Mouse (Mus musculus) embryonic facial prominence, embryonic 10.5 days (tissue): ENCODE results near the gene Srsf12. TPM values are rescaled to one million over a fixed set of nuclear protein-coding genes. Genes with fewer than 3 reads are reported as not detected.

Source experiments
- DNase-seq: peaks from one replicate; pipeline ENCODE4 v3.0.0-alpha.2; 2017; ENCODE audit warnings: low spot score
- H3K27ac ChIP-seq: fragments of 300-500 bp; sonication (generic); replicated peaks from 2 replicates; pipeline ENCODE4 v1.5.1; 2016; ENCODE audit warnings: mild to moderate bottlenecking
- H3K27me3 ChIP-seq: fragments of 300-500 bp; sonication (generic); replicated peaks from 2 replicates; pipeline ENCODE4 v1.6.1; 2016; ENCODE audit warnings: low read depth, mild to moderate bottlenecking; ENCODE audit not compliant: poor library complexity, severe bottlenecking
- H3K36me3 ChIP-seq: fragments of 300-500 bp; sonication (generic); replicated peaks from 2 replicates; pipeline ENCODE4 v1.6.1; 2016; ENCODE audit warnings: mild to moderate bottlenecking, moderate library complexity
- H3K4me1 ChIP-seq: fragments of 300-500 bp; sonication (generic); 2 replicates; pipeline ENCODE4 v1.6.1; 2016
- H3K4me3 ChIP-seq: fragments of 300-500 bp; sonication (generic); 2 replicates; pipeline ENCODE4 v1.5.1; 2016; ENCODE audit warnings: mild to moderate bottlenecking, moderate library complexity
- H3K9me3 ChIP-seq: fragments of 300-500 bp; sonication (generic); 2 replicates; pipeline ENCODE4 v1.6.1; 2016; ENCODE audit warnings: mild to moderate bottlenecking
- WGBS: fragments of 180-500 bp; shearing (Covaris S2); methylation state at CpG from one replicate; pipeline ENCODE4 v1.1.7; 2016; 5-methylcytosine and 5-hydroxymethylcytosine counted together
- polyA plus RNA-seq: library from polyadenylated mRNA; unstranded; fragments of >200 nt; fragmentation: Nextera tagmentation; extraction: Ambion mirVana; gene quantifications from 2 replicates; pipeline ENCODE4 v1.2.1, GENCODE M21; 2016

Gene Srsf12
- polyA plus RNA-seq, 1 experiment from 2014 or later: 5.8 TPM

- Histone ChIP-seq H3K27ac (no peak overlapping the region), H3K4me3 (no peak overlapping the region), H3K36me3 (no peaks in the 10 kb centered on the region), H3K27me3 (no peaks in the 10 kb centered on the region), H3K9me3 (no peaks in the 10 kb centered on the region), H3K4me1 (peaks cover 3% of the 10 kb centered on the region)
- no peak for DNase-seq
Measured at GRCm38 (mm10) chr4:33260311-33260710, 51.5 kb downstream of the Srsf12 start.

- whole genome bisulfite sequencing: 67% methylated on average over 7 of the region's 7 CpGs
- no peak overlapping the region for H3K4me3 ChIP-seq
- H3K27me3 ChIP-seq: no peaks in the 10 kb centered on the region
- no peak overlapping the region for H3K27ac ChIP-seq
- H3K4me1 ChIP-seq: peaks cover 3% of the 10 kb centered on the region
- no peak for DNase-seq
- H3K9me3 ChIP-seq: no peaks in the 10 kb centered on the region
- H3K36me3 ChIP-seq: no peaks in the 10 kb centered on the region
Measured at GRCm38 (mm10) chr4:33261311-33261753, 52.5 kb downstream of the Srsf12 start.

GRCm38 (mm10) chr4:33262897-33263296, 54.1 kb downstream of the Srsf12 start:
- Histone ChIP-seq H3K27ac (no peak overlapping the region), H3K9me3 (no peaks in the 10 kb centered on the region), H3K36me3 (no peaks in the 10 kb centered on the region), H3K27me3 (no peaks in the 10 kb centered on the region), H3K4me1 (peaks cover 3% of the 10 kb centered on the region), H3K4me3 (no peak overlapping the region)
- no peak for DNase-seq
- WGBS: 89% methylated on average over 1 of the region's 1 CpGs

GRCm38 (mm10) chr4:33264979-33265726, 56.4 kb downstream of the Srsf12 start:
- Histone ChIP-seq H3K27me3 (no peaks in the 10 kb centered on the region), H3K36me3 (no peaks in the 10 kb centered on the region), H3K27ac (no peak overlapping the region), H3K4me3 (no peak overlapping the region), H3K4me1 (peaks cover 3% of the 10 kb centered on the region), H3K9me3 (no peaks in the 10 kb centered on the region)
- no peak for DNase-seq
- WGBS: 86% methylated on average over 11 of the region's 11 CpGs

- no peak overlapping the region for H3K4me3 ChIP-seq
- H3K27ac ChIP-seq: no peak overlapping the region
- no peak for DNase-seq
- no peaks in the 10 kb centered on the region for H3K4me1 ChIP-seq
- H3K9me3 ChIP-seq: no peaks in the 10 kb centered on the region
- no peaks in the 10 kb centered on the region for H3K36me3 ChIP-seq
- no peaks in the 10 kb centered on the region for H3K27me3 ChIP-seq
- 83% methylated on average over 11 of the region's 11 CpGs for WGBS
Measured at GRCm38 (mm10) chr4:33270386-33271314, 61.9 kb downstream of the Srsf12 start.

- Histone ChIP-seq H3K36me3 (no peaks in the 10 kb centered on the region), H3K27me3 (no peaks in the 10 kb centered on the region), H3K4me1 (no peaks in the 10 kb centered on the region), H3K27ac (no peak overlapping the region), H3K4me3 (no peak overlapping the region), H3K9me3 (no peaks in the 10 kb centered on the region)
- WGBS: 75% methylated on average over 3 of the region's 3 CpGs
- no peak for DNase-seq
Measured at GRCm38 (mm10) chr4:33273437-33273836, 64.6 kb downstream of the Srsf12 start.

- no peak for DNase-seq
- no peak overlapping the region for H3K27ac ChIP-seq
- no peaks in the 10 kb centered on the region for H3K9me3 ChIP-seq
- peaks cover 3% of the 10 kb centered on the region; the same call in 1 of the 2 replicates for H3K4me1 ChIP-seq
- H3K27me3 ChIP-seq: no peaks in the 10 kb centered on the region
- no peaks in the 10 kb centered on the region for H3K36me3 ChIP-seq
- no peak overlapping the region for H3K4me3 ChIP-seq
- WGBS: 79% methylated on average over 3 of the region's 3 CpGs
Measured at GRCm38 (mm10) chr4:33281891-33282685, 73.3 kb downstream of the Srsf12 start.

Other genes starting within 250 kb of the Srsf12 start
- gene Rragd, start 226.0 kb upstream of the Srsf12 start, polyA plus RNA-seq: 22.5 and 22.9 TPM in 2 replicates
- 37.8 and 38.7 TPM in 2 replicates for gene Ube2j1, start 177.6 kb upstream of the Srsf12 start, polyA plus RNA-seq
- gene Gabrr2, start 146.0 kb upstream of the Srsf12 start, polyA plus RNA-seq: 0.21 TPM in 1 of 2 replicates, not detected in the other
- gene Gabrr1, start 76.5 kb upstream of the Srsf12 start, polyA plus RNA-seq: 0.06 TPM in 1 of 2 replicates, not detected in the other
- gene Pm20d2, start 19.3 kb upstream of the Srsf12 start, polyA plus RNA-seq: 0.74 and 0.92 TPM in 2 replicates
- 78.2 and 88.4 TPM in 2 replicates for gene Pnrc1, start 81.2 kb downstream of the Srsf12 start, polyA plus RNA-seq
- 32.6 and 34.3 TPM in 2 replicates for gene Rngtt, start 101.3 kb downstream of the Srsf12 start, polyA plus RNA-seq